16 mouse cellular contexts compared by ENCODE assay signal in the genomic region with DNA sequence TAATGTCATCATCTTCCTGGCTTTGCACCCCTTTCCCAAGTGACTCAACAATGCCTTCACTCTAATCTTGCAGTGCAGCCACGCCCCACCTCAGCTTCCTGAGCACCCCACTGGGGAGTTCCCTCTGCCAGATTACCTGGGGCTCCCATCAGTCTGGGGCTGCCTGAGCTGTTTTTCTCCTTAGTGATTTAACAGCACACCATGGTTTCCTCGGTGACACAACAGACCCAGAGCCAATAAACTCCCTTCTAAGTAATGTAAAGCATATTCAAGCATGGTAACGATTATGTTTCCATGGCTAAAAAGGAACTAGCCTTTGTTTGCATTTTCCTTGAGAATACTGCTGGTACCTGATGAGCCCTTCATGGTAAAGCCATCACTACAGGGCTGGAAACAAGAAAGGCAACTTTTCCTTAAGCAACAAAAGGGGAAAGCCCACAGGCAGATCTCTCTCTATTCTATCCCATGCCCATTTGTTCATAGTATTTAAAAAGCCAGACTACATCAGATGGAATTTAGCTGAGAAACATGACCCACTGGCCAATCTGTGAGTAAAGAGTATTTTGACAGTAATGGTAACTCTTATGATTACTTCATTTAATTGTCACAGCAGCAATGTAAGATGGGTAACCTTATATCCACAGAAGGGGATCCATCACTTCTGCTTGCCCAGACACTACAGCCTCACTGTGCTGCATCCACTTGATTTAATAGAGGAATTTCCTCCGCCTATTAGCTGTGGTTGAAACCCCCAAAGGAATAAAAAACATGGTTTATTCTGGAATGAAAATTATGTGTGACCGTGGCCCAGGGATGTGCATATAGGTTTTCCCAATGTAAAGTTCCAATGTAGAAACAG.
DNase-seq lines count a peak whose midpoint lies in the region; ATAC-seq lines count a peak whose summit lies in the region.
"Had no signal": no experiment of that assay in that cellular context is flagged by ENCODE, and none has a peak within 500 bp of the region (broad histone marks: within the 10 kb centered on the region; RNA-seq: fewer than 3 reads in every experiment).

No protein-coding gene starts in this region.

- no peaks in the 10 kb centered on the region for H3K27me3 ChIP-seq in embryonic facial prominence, embryonic 10.5 days (replicated peaks; ENCODE audit: low read depth, poor library complexity, severe bottlenecking)
- no peaks in the 10 kb centered on the region for H3K27me3 ChIP-seq in limb, embryonic 12.5 days
- H3K27me3 ChIP-seq: hindbrain, embryonic 15.5 days; liver, embryonic 13.5 days; midbrain, embryonic 12.5 days had no signal

- intact Hi-C loops in heart, postnatal 14 days (cut with DNase I) = no loop called here

- H3K4me3 ChIP-seq in embryonic facial prominence, embryonic 10.5 days = no peak overlapping the region
- H3K4me3 ChIP-seq in limb, embryonic 12.5 days (replicated peaks) = no peak overlapping the region
- H3K4me3 ChIP-seq: heart, adult 2 months; hindbrain, embryonic 15.5 days; liver, embryonic 13.5 days; midbrain, embryonic 12.5 days had no signal

- H3K9me3 ChIP-seq in embryonic facial prominence, embryonic 10.5 days = no peaks in the 10 kb centered on the region
- no peaks in the 10 kb centered on the region for H3K9me3 ChIP-seq in limb, embryonic 12.5 days
- H3K9me3 ChIP-seq: hindbrain, embryonic 15.5 days; liver, embryonic 13.5 days; midbrain, embryonic 12.5 days had no signal

- peak; percentile 4 for DNase-seq in heart, adult 8-10 months (ENCODE audit: low spot score)
- DNase-seq in heart, postnatal 14 days = no peak
- peak; percentile 55 for DNase-seq in embryonic facial prominence, embryonic 10.5 days (ENCODE audit: low spot score)
- DNase-seq in gastrocnemius, adult 18-20 months (ENCODE audit: low spot score) = peak; percentile 6
- no peak for DNase-seq in frontal cortex, postnatal 36 days (ENCODE audit: low spot score in 2 of 2)
- DNase-seq in B cell, adult 2 months = no peak
- DNase-seq in kidney, postnatal 14 days = no peak
- DNase-seq: cerebellum, adult 18-20 months; forebrain, postnatal 0 days; liver, embryonic 13.5 days; lung, postnatal 10 days; thymus, adult 18-20 months had no signal

- H3K36me3 ChIP-seq in embryonic facial prominence, embryonic 10.5 days (replicated peaks) = no peaks in the 10 kb centered on the region
- H3K36me3 ChIP-seq in limb, embryonic 12.5 days = no peaks in the 10 kb centered on the region
- H3K36me3 ChIP-seq: hindbrain, embryonic 15.5 days; liver, embryonic 13.5 days; midbrain, embryonic 12.5 days had no signal

- H3K9ac ChIP-seq in limb, embryonic 12.5 days (replicated peaks) = no peak overlapping the region
- H3K9ac ChIP-seq: forebrain, postnatal 0 days; hindbrain, embryonic 15.5 days; liver, embryonic 13.5 days; midbrain, embryonic 12.5 days had no signal

- 35% methylated on average over 5 of the region's 5 CpGs for WGBS in embryonic facial prominence, embryonic 10.5 days
- 28% methylated on average over 5 of the region's 5 CpGs for WGBS in limb, embryonic 12.5 days

- H3K27ac ChIP-seq in embryonic facial prominence, embryonic 10.5 days (replicated peaks) = peak overlapping the region; percentile 69
- peak overlapping the region; percentile 85 for H3K27ac ChIP-seq in limb, embryonic 12.5 days
- H3K27ac ChIP-seq: heart, adult 2 months; hindbrain, embryonic 15.5 days; liver, embryonic 13.5 days; midbrain, embryonic 12.5 days had no signal

- no peak overlapping the region for H3K4me2 ChIP-seq in limb, embryonic 12.5 days
- H3K4me2 ChIP-seq: hindbrain, embryonic 15.5 days; liver, embryonic 13.5 days; midbrain, embryonic 12.5 days had no signal

- H3K4me1 ChIP-seq in embryonic facial prominence, embryonic 10.5 days = peaks cover 16% of the 10 kb centered on the region
- peaks cover 14% of the 10 kb centered on the region for H3K4me1 ChIP-seq in limb, embryonic 12.5 days (replicated peaks)
- H3K4me1 ChIP-seq: hindbrain, embryonic 15.5 days; liver, embryonic 13.5 days had no signal

- ATAC-seq in limb, embryonic 12.5 days (ENCODE audit: insufficient number of reproducible peaks, insufficient read depth, low FRiP score, low TSS enrichment, low read depth) = peak; percentile 93

Comparison
In these comparisons a context has a peak if more than half of its experiments do, and no peak if none do; other contexts are left out.
1. DNase-seq: peak in heart, adult 8-10 months (single experiment), embryonic facial prominence, embryonic 10.5 days (single experiment) and gastrocnemius, adult 18-20 months (single experiment); none in heart, postnatal 14 days (0 of 2), frontal cortex, postnatal 36 days (0 of 2), B cell, adult 2 months (0 of 2) and kidney, postnatal 14 days (single experiment).